Mouse (Mus musculus): ENCODE measurements around the gene Usp13.

The Usp13 gene

DNA sequence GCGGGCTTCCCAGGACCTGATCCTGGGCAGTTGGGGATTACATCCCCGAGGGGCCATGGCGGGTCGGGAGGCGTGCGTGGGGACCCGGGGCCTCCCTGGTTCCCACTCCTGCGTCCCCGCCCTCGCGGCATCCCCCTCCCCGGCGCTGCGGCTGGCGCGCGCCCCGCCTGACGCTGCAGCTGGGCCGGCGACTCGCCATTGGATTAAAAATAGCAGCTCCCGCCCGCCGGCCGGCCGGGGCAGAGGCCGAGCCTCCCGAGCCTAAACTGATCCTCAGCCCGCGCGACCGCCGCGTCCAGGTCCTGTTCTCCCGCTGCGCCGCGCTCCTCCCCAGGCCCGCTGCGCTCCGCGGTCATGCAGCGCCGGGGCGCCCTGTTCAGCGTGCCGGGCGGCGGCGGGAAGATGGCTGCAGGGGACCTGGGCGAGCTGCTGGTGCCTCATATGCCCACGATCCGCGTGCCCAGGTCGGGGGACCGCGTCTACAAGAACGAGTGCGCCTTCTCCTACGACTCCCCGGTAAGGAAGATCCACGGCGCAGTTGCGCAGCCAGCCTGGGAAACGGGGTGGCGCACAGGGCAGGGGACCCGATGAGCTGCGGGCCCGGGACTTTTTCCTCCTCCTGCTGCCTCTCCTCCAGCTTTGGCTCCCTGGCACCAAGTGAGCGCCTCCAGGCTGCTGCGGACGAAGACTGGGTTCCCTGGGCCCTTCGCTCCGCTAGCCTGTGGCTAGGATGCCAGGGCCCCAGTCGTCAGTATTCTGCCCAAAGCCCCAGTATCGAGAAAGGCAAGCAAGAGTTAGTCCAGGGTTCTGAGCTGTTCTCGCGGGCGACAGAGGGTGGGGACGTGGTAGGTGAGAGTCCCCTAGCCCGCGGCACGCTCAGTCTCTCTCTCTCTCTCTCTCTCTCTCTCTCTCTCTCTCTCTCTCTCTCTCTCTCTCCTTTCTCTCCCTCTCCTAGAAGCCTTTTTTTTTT, at the start of gene Usp13:
Gene Usp13, plus strand, starts transcription at position 190 of the 970 bp plus-strand sequence.
- peak; percentile 49 to 65 for DNase-seq (ENCODE audit: low spot score in 2 of 2)

DNA sequence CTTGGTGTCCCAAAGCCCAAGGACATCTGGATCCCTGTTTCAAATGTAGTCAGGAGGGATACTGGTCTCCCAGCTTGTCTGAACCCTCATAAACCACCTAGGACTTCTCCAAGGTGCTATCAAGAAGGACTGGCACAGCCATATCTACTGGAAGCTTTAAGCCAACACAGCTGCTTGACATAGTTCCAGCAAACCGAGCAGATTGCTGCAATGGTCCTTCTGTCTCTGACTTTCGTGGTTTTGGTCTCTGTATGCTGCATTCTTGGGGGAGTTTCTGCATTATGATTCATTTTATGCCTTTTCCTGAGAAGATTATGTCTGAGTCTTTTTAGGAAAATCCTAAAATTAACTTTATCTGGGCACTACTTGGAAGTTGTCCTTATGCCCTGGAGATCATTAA, 46.6 kb upstream of the Usp13 start:
- no peak for DNase-seq (ENCODE audit: low spot score in 2 of 2)

DNA sequence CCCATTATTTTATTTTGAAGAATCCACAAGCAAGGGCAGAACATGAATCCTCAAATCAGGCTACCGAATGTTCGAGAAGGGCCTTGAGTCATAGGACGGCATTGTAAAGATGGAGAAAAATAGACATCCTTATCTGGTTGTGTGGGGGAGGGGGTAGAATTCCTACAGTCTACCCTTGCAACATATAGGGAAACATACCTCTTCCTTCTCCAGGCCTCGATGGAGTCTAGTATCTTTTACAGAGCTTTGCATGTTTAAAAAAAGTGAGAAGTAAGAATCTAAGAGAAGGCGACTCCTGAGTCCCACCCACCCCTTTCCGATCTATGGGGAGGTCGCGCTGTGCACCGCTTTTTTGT, 367 bp upstream of the Usp13 start:
- no peak for DNase-seq (ENCODE audit: low spot score in 2 of 2)

DNA sequence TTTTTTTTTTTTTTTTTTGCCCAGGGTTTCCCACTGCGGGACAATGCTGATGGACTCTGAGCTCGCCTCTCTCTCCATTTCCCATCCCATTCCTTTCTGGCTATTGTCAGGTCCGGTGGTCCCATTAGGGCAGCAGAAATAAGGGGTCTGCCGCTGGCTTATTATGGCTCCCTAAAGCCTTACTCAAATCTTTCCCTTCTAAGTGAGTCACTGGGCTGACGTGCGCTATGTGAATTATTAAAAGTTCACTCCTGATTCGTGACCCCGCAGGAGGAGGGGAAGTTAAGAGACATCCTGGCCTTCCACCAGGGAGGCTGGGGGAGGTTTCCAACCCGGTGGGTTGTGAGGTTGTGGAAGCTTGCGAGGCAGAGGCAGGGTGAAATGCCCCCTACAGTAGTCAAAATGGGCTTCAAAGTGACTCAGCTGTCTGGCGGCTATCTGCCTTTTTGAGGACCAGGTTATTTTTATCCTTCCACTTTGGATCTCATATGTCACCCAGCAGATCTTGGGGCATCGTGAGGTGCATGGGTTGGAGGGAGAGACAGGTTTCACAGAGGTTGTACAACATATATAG, 1.1 kb downstream of the Usp13 start:
- no peak for DNase-seq (ENCODE audit: low spot score in 2 of 2)

DNA sequence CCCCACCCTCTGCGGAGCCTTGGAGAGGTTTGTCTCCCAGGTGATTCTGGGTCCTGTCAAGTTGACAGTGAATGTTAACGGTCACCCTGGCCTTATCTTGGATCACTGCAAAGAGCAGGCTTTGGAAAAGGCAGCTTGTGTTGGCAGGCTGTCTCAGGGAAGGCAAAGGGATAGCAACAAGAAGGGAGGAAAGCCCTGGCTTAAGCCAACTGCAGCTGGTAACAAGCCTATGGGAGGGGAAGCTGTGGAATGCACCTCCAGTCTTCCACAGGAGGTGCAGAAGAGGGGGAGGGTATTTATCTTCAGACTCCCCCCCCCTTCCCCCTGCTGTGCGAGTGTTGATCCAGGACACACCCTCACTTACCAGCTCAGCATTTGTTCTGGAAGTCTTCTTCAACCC, 5.3 kb downstream of the Usp13 start:
- no peak for DNase-seq (ENCODE audit: low spot score in 2 of 2)

DNA sequence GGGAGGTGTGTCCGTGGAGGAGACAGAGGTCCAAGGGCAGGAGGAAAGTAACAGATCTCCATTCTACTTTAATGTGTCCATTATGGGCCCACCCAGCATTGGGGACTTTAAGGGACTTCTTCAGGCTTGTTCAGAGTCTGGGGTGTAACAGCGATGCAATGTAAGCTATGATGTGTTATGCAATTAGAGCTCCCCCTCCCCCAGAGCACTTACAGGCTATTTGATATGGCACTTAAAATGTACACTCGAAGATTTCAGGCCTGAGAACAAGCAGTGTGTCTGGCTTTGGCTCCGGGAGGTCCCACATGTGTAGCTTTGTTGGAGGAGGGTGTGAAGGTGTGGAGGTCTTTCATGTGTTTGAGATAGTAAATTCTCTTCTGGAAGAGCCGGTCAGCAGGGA, 7.6 kb downstream of the Usp13 start:
- DNase-seq (ENCODE audit: low spot score in 2 of 2) = no peak

DNA sequence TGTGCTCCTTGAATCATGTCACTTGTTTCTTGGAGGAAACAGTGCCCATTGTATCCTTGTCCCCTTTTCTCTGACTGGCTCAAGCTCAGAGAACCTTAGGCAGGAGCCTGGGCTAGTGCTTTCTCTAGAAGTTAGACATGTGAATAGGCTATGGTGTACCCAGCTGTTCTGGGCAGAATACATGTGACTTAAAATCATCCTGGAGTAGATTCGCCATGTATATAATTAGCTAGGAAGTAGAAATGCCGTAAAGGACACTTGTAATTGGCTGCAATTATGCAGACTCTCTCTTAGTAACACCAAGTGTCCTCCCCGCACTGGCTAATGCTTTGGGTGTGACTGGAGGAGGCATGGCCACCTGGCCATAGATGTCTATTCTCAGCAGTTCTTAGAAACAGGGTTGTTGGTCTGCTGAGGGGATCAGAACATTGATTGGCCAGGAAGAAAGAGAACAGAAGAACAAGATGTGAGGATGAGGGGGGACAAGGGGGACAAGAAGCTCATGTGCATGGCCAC, 8.7 kb downstream of the Usp13 start:
- DNase-seq (ENCODE audit: low spot score in 2 of 2) = no peak

DNA sequence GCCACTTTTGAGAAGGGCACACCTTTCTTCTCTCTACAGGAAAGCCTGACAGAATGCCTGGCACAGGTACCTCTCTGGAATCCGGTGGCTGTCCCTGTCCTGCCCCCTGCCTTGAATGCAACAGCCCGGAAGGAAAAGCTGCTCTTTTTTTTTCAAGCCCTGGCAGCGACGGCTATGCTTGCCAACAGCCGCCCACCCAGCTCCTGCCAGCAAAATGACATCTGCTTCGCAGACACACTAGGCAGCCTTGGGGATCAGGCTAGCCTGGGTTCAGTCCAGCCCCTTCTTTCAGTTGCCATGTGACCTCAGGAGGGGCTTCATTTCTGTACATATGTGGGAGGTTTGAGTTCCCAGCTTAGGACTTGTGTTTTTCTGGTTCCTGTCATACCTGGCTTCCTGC, 9.4 kb downstream of the Usp13 start:
- DNase-seq (ENCODE audit: low spot score in 2 of 2) = no peak

DNA sequence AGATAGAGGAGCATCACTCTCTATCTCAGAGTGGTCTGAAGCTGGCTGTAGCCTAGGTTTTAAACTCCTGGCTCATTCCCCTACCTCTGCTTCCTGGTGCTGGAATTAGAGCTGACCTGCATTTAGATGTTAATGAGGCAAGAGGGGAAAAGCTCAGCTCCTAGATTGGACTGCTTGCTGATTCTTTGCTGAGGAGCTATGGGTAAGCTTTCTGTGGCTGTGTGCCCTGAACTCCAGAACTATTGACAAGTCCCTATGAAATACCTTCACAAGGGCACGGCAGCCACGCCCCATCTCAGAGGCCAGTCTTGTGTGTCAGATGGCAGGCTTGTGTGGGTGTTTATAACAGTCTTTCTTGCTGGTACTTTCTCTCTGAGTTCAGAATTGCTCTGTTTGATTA, 16.5 kb downstream of the Usp13 start:
- DNase-seq (ENCODE audit: low spot score in 2 of 2) = no peak

DNA sequence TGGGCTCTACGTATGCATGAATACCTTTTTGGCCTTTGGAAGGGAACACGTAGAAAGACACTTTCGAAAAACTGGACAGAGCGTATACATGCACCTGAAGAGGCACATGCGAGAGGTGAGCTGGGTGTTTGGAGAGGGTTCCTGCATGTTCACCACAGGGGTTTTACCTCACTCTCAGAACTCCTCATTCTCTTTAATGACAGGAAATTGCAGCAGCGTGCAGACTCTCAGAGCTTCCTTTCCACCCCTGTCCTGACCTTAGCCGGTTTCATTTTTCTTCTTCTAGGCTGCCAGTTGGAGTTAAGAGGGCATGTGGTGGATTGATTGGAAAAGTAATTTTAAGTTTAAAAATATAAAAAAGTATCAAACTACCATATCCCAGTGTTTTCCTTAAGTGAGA, 20.5 kb downstream of the Usp13 start:
- no peak for DNase-seq (ENCODE audit: low spot score in 2 of 2)

DNA sequence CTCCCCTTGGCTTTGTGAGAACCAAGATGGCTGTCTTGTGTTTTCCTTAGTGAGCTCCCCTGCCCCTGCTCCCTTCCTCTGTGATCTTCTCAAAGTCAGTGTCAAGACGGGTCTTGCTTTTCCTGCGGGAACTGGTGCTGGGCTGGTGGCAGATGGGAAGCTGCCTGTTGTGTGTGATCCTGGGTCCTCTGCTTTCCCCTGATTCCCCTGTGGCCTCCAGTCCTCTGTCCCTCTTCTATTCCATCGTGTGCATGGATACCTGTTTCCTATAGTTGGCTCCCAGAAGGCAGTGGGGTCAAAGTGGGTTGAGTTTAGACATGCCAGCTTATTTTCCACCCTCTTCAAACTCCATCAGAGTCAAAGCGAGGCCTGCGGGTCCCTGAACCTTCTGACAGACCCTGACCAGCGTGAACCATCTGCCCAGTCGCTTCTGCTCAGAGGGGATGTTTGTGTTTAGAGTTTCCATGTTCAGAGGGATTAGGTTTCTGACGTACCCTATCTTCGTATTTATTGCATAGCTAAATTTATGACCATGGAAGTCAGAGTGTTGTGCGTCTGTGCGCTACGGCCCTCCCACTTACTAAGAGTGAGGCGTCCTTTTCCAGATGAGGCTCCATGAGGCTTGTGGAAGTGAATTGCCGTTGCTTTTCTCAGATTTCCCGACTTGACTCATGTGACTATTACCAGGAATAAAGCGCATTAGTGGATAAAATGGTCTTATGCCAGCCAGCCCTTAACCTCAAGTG, 39.2 kb downstream of the Usp13 start:
- DNase-seq (ENCODE audit: low spot score in 2 of 2) = no peak

DNA sequence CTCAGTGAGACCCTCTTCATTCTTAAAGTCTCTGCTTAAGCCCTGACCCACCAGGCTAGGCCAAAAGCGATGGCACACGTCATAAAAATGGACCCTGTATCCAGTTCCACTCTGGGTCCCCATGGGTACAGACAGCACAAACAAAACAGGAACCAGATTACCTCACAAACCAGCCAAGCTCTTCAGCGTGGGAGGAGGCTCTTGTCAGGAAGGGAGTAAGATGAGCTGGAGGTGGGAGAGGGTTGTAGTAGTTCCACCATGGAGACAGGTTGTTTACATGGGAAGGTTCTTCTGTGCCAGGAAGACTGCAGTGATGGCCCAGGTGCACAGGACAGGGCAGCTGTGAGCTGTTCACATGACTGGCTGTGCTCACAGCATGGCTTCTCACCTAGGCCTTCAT, 53.7 kb downstream of the Usp13 start:
- no peak for DNase-seq (ENCODE audit: low spot score in 2 of 2)

DNA sequence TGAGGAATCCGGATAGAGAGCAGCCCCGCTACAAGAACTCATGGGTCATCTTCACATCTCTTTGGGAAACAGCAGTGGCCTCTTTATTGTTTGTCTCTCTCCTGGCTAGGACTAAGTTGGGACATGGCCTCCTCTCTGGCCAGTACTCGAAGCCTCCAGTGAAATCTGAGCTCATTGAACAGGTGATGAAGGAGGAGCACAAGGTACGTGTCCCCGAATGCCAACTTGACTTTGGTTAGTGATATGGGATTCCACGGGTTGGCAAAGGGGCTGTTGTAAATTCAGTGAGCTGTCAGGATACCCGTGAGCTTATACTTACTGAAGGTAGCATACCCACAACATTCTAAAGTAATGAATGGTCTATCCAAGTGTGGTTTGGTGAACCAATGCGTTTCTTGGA, 69.0 kb downstream of the Usp13 start:
- no peak for DNase-seq (ENCODE audit: low spot score in 2 of 2)

DNA sequence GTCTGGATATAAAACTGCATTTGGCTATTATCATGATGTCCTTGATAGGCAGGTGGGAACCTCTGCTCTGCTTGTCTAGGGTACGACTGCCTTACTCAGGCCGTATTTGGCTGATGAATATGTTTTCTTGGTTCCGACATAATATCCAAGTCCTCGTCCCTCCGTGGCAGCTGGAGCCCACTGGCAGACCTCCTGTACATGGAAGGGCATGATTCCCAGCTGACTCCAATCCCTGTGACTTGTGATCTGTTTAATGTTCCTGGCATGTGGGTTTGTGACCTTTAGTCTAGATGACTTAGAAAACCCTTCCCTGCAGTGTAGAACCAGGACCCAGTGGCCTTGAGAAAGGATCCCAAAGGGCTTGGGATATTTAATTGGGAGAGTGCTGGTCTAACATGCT, 71.5 kb downstream of the Usp13 start:
- no peak for DNase-seq (ENCODE audit: low spot score in 2 of 2)

DNA sequence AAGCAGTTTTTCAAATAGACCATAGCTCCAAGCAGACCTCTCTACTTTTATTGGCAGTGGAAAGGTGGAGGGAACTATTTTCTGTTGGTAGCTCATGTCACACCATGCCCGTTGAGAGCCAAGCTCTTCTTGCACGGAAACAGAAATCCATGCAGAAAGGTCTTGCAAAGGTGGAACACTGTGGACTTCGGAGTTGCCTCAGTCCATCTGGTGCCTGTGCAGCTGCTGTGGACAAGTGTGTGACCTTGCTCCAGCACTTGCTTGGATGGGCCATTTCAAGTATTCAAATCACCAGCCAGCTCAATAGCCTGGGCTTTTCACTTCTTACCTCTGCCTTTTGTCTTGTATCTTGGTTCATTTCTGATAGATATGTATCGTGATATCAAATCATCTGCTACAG, 72.8 kb downstream of the Usp13 start:
- no peak for DNase-seq (ENCODE audit: low spot score in 2 of 2)

DNA sequence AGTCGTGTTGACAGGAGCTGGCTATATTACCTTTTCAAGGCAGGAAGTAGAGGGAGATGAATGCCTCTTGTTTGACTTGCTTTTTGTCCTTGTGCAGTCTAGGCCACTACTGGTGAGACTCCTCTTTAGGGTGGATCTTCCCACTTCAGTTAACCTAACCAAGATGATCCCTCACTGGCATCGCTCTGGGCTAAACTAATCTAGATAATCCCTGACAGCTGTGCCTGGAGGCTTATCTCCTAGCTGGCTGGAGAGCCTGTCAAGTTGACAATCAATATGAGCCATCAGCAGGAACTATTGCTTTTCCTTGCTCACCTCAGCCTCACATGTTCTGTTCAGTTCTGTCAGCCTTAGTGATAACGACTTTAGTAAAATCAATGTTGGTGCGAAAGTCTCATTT, 86.1 kb downstream of the Usp13 start:
- DNase-seq (ENCODE audit: low spot score in 2 of 2) = no peak

DNA sequence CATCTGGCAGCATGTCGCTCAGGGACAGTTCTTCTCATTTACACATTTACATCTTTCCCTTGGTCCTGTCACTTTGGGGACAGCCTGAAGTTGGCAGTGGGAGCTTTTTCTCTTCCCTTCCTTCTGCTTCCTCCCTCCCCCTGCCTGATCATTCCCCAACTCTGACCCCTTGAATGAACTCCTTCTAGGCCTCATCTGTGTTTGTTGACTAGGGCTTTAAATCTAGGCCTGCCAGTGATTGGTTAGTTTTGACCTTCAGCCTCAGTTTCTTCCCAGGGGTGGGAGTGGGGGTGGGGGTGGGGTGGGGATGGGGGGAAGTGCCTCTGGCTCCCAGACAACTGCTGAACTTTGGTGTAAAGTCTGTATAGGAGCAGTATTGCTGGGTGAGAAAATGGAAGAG, 87.3 kb downstream of the Usp13 start:
- no peak for DNase-seq (ENCODE audit: low spot score in 2 of 2)

DNA sequence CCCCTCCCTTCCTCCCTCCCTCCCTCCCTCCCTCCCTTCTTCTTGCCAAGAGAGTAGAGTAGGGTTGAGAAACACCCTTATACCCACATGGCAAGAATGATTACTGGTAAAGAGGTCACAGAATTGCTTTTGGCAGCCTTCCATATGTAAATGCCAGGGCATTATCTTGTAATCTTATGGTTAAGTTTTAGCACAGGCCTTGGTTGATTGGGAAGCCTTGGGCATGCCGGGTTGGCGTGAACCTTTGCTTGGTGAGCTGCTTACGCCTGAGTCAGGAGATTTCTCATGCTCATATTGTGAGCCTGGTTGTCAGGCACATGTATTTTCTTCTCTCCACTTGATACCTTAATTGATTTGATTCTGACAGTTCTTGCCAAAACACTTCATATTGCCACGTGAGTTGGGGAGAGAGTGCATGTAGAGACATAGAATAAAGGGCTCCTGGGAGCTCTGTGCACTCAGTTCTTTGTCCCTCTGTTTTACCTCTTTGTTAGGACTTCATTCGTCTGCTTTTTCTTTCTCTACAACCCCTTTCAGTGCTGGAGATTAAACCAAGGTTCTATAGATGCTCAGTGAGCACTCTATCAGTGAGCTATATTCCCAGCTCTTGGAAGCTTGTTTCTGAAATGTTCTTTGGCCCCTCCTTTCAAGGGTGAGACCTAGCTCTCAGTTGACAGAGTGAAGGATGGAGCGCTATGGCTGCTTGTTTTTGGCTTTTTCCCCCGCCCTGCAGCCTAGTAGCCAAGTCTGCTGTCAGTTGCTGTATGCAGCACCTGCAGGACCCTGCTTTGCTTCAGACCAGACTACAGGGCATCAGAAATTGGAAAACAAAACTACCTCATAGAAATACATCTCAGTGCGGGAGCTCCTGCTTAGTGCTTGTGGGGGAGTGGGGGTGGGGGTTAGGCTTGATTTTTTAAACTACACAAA, 88.8 kb downstream of the Usp13 start:
- no peak for DNase-seq (ENCODE audit: low spot score in 2 of 2)

DNA sequence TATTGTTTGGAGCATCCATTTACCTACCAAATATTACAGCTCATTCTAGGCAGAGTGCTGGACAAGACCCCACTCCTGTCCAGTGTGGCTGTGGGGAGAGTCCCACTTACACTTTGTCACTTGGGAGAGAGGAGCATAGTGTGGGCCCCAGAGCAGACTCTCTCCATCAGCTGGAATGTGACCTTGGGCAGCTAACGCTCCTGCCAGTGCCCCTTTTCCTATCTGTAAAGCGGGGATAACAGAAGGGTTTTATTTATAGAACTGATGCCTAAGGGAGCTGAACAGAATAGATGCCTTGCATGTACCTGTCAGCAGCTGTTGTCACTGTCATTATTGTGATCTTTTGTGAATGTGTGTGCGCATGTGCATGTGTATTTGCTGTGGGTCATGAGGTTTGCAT, 91.1 kb downstream of the Usp13 start:
- no peak for DNase-seq (ENCODE audit: low spot score in 2 of 2)

DNA sequence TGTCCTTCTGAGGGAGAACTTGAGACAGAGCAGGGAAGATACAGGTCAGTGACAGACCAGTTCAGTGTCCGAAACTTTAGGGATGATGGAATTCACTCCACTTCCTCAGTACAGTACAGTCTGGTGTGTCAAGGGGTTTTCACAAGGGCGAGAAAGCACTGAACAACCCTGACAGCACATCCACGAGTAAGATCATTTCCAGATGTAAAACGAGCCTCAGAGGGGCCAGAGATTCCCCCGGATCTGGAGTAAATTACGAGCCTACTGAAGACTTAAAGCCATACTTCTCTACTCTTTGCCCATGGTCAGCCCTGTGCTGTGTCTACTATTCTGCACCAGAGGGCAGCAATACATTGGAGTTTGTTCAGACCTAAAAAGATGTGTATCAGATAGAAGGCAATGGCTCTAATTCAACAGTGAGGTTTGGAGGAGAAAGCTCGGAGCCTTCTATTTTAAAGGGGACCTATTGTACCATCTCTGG, 92.8 kb downstream of the Usp13 start:
- peak; percentile 10 to 16 for DNase-seq (ENCODE audit: low spot score in 2 of 2)

DNA sequence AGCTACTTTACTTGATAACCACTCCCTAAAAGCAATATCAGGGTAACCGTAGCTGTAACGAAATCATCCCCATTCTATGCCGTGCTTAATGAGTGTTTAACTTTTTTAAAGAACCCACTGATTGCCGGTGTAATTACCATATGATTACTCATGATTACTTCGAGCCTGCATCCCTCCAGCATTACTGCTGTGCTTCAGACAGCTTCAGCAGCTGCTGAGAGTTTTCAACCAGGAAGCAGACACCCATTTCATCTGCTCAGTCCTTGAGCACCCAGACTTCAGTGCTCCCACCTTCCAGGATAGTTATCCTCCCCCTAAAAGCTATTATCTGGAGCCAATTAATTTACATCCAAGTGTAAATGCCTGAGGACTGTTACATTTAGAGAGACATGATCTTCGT, 106.8 kb downstream of the Usp13 start:
- no peak for DNase-seq (ENCODE audit: low spot score in 2 of 2)
